Mouse (Mus musculus) megakaryocyte, embryonic 14.5 days (primary cell): ENCODE results near the gene Sun2. TPM values are rescaled to one million over a fixed set of nuclear protein-coding genes. Genes with fewer than 3 reads are reported as not detected.

ENCODE experiments used
- H3K27me3 ChIP-seq: replicated peaks from 2 replicates; pipeline ENCODE3; 2012; ENCODE audit warnings: inconsistent platforms
- H3K36me3 ChIP-seq: replicated peaks from 2 replicates; pipeline ENCODE3; 2012; ENCODE audit warnings: low read length, inconsistent platforms, mixed read lengths
- H3K4me1 ChIP-seq: 2 replicates; pipeline ENCODE4 v1.6.1; 2012; ENCODE audit warnings: inconsistent platforms
- H3K4me3 ChIP-seq: replicated peaks from 2 replicates; pipeline ENCODE3; 2012; ENCODE audit warnings: moderate library complexity, mild to moderate bottlenecking, inconsistent platforms
- H3K9me3 ChIP-seq: 2 replicates; pipeline ENCODE4 v1.6.1; 2012; ENCODE audit warnings: inconsistent platforms
- FLI1 ChIP-seq: IDR thresholded peaks from 2 replicates; pipeline ENCODE4 v1.6.1; 2012; ENCODE audit warnings: low read length, inconsistent platforms, mixed read lengths
- GATA1 ChIP-seq: IDR thresholded peaks from 3 replicates; pipeline ENCODE4 v1.6.1; 2012; ENCODE audit warnings: mixed read lengths, low read length, inconsistent platforms, borderline replicate concordance
- polyA plus RNA-seq: library from polyadenylated mRNA; stranded (reverse); fragments of >175 nt; gene quantifications from 2 replicates; pipeline ENCODE4 v1.2.3, GENCODE M21; 2012; ENCODE audit warnings: low replicate concordance; ENCODE audit not compliant: insufficient read depth

Gene Sun2
- polyA plus RNA-seq, 1 experiment, result 27.2 TPM

DNA sequence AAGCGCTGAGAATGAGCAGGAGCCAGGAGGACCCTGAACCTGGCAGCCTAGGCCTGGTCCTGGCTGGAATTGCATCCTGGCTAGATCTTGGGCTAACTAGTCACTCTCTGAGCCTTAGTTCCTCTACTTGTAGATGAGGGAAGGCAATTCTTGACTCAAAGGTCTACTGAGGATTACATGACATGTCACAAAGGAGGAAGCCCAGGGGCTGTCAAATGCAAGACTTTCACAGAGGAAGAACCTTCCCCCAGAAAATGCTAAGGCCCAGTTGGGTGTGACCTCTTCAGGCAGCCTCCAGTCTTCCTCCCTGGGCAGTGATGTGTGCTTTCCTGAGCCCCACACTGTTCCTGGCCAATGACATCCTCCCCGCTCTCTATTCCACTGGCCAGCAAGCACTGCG is 14.8 kb upstream of the Sun2 start:
- Histone ChIP-seq H3K36me3 (peaks cover 31% of the 10 kb centered on the region), H3K27me3 (peaks cover 8% of the 10 kb centered on the region), H3K4me1 (peaks cover 99% of the 10 kb centered on the region), H3K9me3 (no peaks in the 10 kb centered on the region), H3K4me3 (peak overlapping the region; percentile 16)
- TF ChIP-seq GATA1, result no peak
- no peak for TF ChIP-seq FLI1

DNA sequence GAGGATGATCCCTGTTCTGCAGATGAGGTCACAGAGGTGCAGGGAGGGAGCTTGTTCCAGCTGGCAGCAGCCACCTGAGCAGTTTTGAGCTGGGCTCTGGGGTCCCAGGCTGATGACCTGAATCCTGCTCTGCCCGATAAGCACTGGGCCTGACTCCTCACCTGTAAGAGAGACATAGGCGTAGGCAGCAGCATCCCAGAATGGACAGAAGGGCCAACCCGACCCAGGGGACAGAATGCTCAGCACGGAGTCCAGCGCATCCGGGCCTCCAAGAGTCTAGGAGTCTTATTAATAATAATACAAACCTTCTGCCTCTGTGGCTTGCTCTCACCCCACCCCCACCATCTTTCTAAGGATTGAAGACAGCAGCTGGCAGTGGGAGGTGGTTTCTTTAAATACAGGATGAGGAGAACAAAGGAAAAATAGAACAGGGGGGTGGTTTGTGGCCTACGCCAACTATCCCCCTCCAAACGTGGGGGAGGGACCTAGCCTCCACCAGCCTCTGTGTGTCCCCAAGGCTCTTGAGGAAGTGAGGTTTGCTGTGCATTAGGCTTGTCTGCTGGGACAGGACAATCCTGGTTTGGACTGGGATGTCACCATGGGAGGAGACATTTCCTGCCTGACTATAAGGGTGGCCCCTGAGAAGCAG is 13.8 kb upstream of the Sun2 start:
- H3K4me1 ChIP-seq, result peaks cover 97% of the 10 kb centered on the region
- H3K36me3 ChIP-seq, result peaks cover 25% of the 10 kb centered on the region
- H3K4me3 ChIP-seq, result peak overlapping the region; percentile 48
- TF ChIP-seq GATA1, result no peak
- TF ChIP-seq FLI1, result no peak
- peaks cover 8% of the 10 kb centered on the region for H3K27me3 ChIP-seq
- no peaks in the 10 kb centered on the region for H3K9me3 ChIP-seq

DNA sequence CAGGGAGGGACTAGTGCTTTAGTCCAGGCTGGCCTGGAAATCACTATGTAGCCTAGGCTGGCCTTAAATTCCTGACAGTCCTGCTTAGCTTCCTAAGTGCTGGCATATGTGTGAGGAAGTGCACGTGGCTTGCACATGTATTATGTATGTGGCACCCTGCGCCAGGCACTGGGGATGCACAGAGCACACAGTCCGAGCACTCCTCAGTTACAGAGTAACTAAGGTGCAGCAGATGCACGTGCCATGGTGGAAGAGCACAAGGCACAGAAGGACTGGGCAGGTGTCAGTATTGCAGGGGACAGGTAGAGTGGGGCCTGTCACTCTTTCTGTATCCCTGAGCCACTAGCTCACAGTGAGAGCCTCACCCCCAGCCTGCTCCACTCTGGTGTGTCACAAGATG is 12.8 kb upstream of the Sun2 start:
- TF ChIP-seq GATA1, result no peak
- TF ChIP-seq FLI1, result no peak
- H3K9me3 ChIP-seq, result no peaks in the 10 kb centered on the region
- peaks cover 8% of the 10 kb centered on the region for H3K27me3 ChIP-seq
- H3K4me1 ChIP-seq, result peaks cover 94% of the 10 kb centered on the region
- H3K36me3 ChIP-seq, result peaks cover 23% of the 10 kb centered on the region
- H3K4me3 ChIP-seq, result peak overlapping the region; percentile 25

DNA sequence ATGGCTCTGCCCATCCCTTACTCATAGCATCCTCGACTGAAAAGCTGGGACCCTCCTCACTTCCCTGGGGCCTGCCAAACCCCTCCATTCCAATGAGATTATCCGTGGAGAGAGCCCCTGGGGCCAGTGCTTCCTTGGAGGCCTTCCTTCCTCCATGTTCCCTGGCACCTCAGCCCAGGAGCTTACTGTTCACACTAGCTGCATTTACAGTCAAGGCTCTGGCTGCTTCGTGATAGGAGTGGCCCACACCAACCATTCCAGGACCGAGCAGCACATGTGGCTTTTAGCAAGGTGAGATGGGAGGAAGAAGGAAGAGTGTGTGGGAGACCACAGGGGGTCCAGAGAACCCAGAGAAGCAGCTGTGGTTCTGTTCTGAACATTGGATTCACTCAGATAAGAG is 11.5 kb upstream of the Sun2 start:
- Histone ChIP-seq H3K36me3 (peaks cover 23% of the 10 kb centered on the region), H3K4me3 (no peak overlapping the region), H3K9me3 (no peaks in the 10 kb centered on the region), H3K27me3 (peaks cover 8% of the 10 kb centered on the region), H3K4me1 (peaks cover 94% of the 10 kb centered on the region)
- no peak for TF ChIP-seq FLI1
- no peak for TF ChIP-seq GATA1

DNA sequence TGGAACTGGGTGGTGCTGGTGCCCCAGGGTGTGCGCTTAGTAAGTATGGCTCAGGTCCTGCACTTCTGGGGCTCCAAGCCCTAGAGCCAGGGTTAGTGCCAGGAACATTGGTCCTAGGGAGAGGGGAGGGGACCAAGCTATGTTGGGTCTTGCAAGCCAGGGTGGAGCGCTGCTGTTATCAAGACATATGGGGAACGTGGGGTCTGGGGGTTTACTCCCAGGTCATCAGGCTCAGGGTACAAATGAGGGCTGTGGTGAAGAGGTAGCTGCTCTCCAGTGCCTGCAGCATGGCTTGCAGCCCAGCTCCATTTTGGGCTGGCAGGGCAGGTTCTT is 11.1 kb upstream of the Sun2 start:
- Histone ChIP-seq H3K4me3 (peak overlapping the region; percentile 71), H3K27me3 (peaks cover 9% of the 10 kb centered on the region), H3K4me1 (peaks cover 94% of the 10 kb centered on the region), H3K9me3 (no peaks in the 10 kb centered on the region), H3K36me3 (peaks cover 23% of the 10 kb centered on the region)
- no peak for TF ChIP-seq FLI1
- no peak for TF ChIP-seq GATA1

DNA sequence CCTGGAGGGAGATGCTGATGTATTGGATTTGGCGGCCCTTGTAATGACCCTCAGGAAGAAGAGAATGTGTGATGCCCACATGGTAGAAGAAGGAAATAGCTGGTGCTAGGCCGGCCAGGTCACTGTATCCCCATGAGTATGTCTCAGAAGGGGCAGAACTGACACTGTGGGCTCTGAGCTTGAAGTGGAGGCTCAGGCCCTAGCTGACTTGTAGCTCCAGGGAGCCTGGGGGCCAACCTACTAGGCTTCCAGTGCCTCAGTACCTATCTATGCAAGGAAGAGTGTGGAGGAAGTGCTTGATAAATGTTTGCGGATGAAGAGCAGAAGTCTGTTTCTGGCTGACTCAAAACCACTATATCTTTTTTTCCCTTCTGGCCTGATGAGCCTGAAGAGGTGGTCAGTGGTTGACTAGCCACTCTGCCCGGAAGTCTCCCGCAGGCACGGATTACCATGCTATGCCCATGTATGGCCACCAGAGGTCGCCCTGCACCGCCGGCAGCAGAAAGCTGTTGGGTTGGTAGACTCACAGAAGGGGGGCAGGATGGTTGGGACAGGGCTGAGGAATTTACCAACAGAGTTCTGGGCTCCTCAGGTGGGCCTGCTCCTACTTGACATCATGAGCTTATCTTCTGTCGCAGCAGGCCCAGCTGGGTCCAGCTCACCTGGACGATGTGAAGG is 10.5 kb upstream of the Sun2 start:
- H3K9me3 ChIP-seq, result no peaks in the 10 kb centered on the region
- peaks cover 23% of the 10 kb centered on the region for H3K36me3 ChIP-seq
- H3K4me3 ChIP-seq, result peak overlapping the region; percentile 71
- H3K27me3 ChIP-seq, result peaks cover 9% of the 10 kb centered on the region
- peaks cover 93% of the 10 kb centered on the region for H3K4me1 ChIP-seq
- no peak for TF ChIP-seq FLI1
- no peak; the same call in 2 of the 3 replicates for TF ChIP-seq GATA1

DNA sequence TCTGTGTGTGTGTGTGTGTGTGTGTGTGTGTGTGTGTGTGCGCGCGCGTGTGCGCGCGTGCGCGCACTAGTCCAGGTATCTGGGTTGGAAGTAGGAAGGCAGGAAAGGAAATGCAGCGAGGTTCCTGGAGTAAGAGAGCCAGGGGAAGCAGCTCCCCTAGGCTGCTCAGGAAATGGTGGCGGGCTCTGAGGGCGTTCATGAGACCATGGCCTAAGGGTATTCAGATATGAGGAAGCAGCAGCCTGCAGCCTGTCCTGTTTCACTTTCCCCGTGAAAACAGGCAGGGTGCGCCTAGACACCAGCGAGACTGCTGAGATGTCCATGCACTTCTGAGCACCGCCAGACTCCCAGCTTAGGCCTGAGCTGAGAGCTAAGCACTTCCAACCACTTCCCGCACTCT is 9.4 kb upstream of the Sun2 start:
- H3K36me3 ChIP-seq, result peaks cover 21% of the 10 kb centered on the region
- TF ChIP-seq GATA1 (no peak), FLI1 (no peak)
- peaks cover 9% of the 10 kb centered on the region for H3K27me3 ChIP-seq
- peaks cover 84% of the 10 kb centered on the region for H3K4me1 ChIP-seq
- no peaks in the 10 kb centered on the region for H3K9me3 ChIP-seq
- peak overlapping the region; percentile 18 for H3K4me3 ChIP-seq

DNA sequence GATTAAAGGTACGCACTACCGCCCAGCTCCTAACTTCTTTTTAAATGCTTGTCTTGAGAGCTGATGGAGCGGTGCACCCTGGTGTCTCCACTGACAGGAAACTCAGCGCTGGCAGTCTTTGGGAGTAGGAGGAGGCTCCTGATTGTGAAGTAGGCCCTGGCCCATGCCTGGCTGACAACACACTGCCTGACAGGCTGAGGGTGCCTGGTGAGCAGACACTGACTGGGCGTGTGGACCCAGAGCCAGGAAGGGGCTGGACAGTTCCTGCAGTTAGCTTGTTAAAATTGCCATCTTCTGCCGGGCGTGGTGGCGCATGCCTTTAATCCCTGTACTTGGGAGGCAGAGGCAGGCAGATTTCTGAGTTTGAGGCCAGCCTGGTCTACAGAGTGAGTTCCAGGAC is 7.9 kb upstream of the Sun2 start:
- peaks cover 7% of the 10 kb centered on the region for H3K27me3 ChIP-seq
- peaks cover 17% of the 10 kb centered on the region for H3K36me3 ChIP-seq
- no peaks in the 10 kb centered on the region for H3K9me3 ChIP-seq
- peaks cover 70% of the 10 kb centered on the region for H3K4me1 ChIP-seq
- no peak overlapping the region for H3K4me3 ChIP-seq
- no peak for TF ChIP-seq GATA1
- no peak for TF ChIP-seq FLI1

DNA sequence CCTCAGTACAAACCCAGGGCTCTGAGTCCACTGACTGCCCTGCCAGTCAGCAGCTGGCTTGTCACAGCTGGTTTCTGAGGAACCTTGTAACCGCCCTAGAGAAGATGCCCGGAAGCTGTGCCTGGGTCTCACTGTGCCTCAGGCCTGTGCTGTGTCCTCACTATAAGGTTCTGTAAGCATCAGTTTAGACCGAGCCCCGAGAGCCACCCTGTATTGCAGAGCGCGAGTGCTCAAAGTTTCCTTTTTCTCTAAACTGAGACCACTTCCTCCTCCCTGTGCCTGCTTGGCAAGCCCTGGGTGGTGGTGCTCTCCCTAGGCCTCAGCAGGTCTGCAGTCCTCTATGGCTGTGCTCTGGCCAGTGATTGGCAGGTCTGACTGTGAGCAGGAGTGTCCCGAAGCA is 6.8 kb upstream of the Sun2 start:
- Histone ChIP-seq H3K27me3 (peaks cover 2% of the 10 kb centered on the region), H3K9me3 (no peaks in the 10 kb centered on the region), H3K36me3 (peaks cover 22% of the 10 kb centered on the region), H3K4me3 (no peak overlapping the region), H3K4me1 (peaks cover 66% of the 10 kb centered on the region)
- no peak for TF ChIP-seq GATA1
- no peak for TF ChIP-seq FLI1

DNA sequence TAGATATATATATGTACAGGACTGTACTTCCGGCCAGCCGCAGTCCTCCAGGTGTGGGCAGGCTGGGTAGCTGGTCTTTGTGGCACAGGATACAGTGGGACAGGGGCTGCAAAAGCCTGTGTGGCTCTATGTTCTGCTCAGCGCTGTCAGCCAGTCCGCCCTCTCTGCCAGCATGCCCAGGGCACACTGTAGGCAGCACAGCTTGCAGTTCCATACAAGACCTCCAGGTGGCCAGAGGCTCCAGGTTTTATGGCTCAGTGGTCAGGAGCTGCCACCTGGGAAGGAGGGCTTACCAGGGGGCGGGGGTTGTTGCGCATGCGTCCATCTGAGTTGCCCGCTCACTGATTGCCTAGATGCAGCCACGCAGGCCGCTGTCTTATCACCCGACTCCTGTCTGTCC is 5.7 kb upstream of the Sun2 start:
- TF ChIP-seq FLI1 (no peak), GATA1 (no peak)
- Histone ChIP-seq H3K4me1 (peaks cover 57% of the 10 kb centered on the region), H3K4me3 (no peak overlapping the region), H3K9me3 (no peaks in the 10 kb centered on the region), H3K27me3 (peaks cover 2% of the 10 kb centered on the region), H3K36me3 (peaks cover 22% of the 10 kb centered on the region)

DNA sequence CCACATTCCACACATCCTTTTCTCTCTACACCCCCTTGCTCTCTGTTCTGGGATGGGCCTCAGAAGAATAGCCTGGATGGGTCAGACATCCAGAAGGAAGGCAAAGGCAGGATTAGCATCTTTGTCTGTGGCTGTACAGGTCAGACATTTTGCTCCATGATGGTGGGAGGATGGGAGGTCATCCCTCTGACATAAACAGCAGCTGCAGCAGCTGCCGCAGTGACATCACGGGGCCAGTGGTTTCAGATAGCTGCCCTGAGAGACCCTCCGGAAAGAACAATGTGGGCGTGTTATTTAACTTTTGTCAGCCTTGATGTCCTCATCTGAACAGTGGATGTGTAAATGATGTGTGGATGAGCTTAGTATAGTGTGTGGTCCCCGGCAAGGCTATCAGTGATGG is 3.5 kb upstream of the Sun2 start:
- Histone ChIP-seq H3K27me3 (peaks cover 2% of the 10 kb centered on the region), H3K4me3 (no peak overlapping the region), H3K4me1 (peaks cover 55% of the 10 kb centered on the region), H3K36me3 (peaks cover 19% of the 10 kb centered on the region), H3K9me3 (no peaks in the 10 kb centered on the region)
- TF ChIP-seq GATA1 (no peak), FLI1 (no peak)
